8 mouse cellular contexts compared by ENCODE assay signal in the genomic region with DNA sequence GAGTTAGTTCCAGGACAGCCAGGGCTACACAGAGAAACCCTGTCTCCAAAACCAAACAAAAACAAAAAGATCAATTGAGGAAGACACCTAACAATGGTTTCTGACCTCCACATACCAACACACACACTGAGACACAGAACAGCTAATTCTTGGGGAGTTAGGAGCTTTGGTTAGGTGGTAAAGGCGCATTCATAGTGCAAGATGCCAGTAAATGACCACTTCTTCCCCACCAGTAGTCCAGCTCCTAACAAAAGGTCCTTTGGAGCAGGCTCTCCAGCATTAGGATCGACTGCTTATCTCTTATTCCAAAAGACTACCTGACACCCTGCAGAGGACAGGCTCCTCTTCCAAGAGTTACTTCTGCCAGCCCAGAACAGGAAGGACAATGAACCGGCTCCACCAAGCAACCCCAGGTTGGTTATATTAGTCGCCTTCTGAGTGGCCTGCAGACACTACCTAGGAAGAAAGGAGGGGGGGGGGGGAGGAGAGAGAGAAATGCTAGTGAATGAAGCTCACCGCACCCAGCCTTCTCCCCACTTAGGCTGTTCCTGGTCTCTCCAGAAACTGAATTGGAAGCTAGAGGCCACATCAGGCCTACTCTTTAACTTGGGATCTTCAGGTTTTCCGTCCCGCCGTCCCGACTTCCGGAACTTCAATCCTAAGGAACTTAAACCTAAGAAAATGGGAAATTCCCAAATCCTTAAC. TPM values are rescaled to one million over a fixed set of nuclear protein-coding genes. Genes with fewer than 3 reads are reported as not detected.
DNase-seq lines count a peak whose midpoint lies in the region; ATAC-seq lines count a peak whose summit lies in the region.

No protein-coding gene starts in this region.

- WGBS in hindbrain, embryonic 16.5 days, result 7% methylated on average over 10 of the region's 10 CpGs
- 9% methylated on average over 10 of the region's 10 CpGs for WGBS in liver, embryonic 16.5 days (ENCODE audit: insufficient replicate concordance)
- WGBS in neural tube, embryonic 14.5 days, result 11% methylated on average over 10 of the region's 10 CpGs

- peak overlapping the region; percentile 97 for H3K27ac ChIP-seq in hindbrain, embryonic 16.5 days (ENCODE audit: low read depth, low read length)
- peak overlapping the region; percentile 97 for H3K27ac ChIP-seq in liver, embryonic 16.5 days (ENCODE audit: low read length)
- peak overlapping the region; percentile 98 for H3K27ac ChIP-seq in neural tube, embryonic 14.5 days (ENCODE audit: low read depth, low read length)

- H3K36me3 ChIP-seq in hindbrain, embryonic 16.5 days (ENCODE audit: control insufficient read depth, insufficient read depth, low read length), result peaks cover 18% of the 10 kb centered on the region
- peaks cover 28% of the 10 kb centered on the region for H3K36me3 ChIP-seq in liver, embryonic 16.5 days (ENCODE audit: control insufficient read depth, insufficient read depth)
- peaks cover 12% of the 10 kb centered on the region for H3K36me3 ChIP-seq in neural tube, embryonic 14.5 days (ENCODE audit: control insufficient read depth, insufficient read depth, low read length)

- H3K27me3 ChIP-seq in hindbrain, embryonic 16.5 days (replicated peaks; ENCODE audit: control insufficient read depth, insufficient read depth, low read length), result no peaks in the 10 kb centered on the region
- H3K27me3 ChIP-seq in liver, embryonic 16.5 days (ENCODE audit: control insufficient read depth, insufficient read depth, low read depth, low read length), result no peaks in the 10 kb centered on the region
- H3K27me3 ChIP-seq in neural tube, embryonic 14.5 days (ENCODE audit: control insufficient read depth, insufficient read depth, low read length), result no peaks in the 10 kb centered on the region

- DNase-seq in CD4-positive, CD25-positive, alpha-beta regulatory T cell, adult 2 months (ENCODE audit: low read depth, low spot score), result peak; percentile 29
- peak; percentile 39 for DNase-seq in CD4-positive helper T cell, adult 2 months (ENCODE audit: low read depth, low spot score)
- DNase-seq in urinary bladder, postnatal 25 days (ENCODE audit: low spot score), result no peak

- peak overlapping the region; percentile 86 for H3K4me3 ChIP-seq in hindbrain, embryonic 16.5 days (ENCODE audit: low read length)
- H3K4me3 ChIP-seq in liver, embryonic 16.5 days (ENCODE audit: low read depth, low read length), result peak overlapping the region; percentile 88
- peak overlapping the region; percentile 91 for H3K4me3 ChIP-seq in neural tube, embryonic 14.5 days (ENCODE audit: low read depth, low read length)

- no peaks in the 10 kb centered on the region for H3K9me3 ChIP-seq in hindbrain, embryonic 16.5 days (ENCODE audit: control insufficient read depth, low read length)
- H3K9me3 ChIP-seq in liver, embryonic 16.5 days (replicated peaks; ENCODE audit: control insufficient read depth, low read length), result no peaks in the 10 kb centered on the region
- H3K9me3 ChIP-seq in neural tube, embryonic 14.5 days (ENCODE audit: control insufficient read depth, low read length), result no peaks in the 10 kb centered on the region

- peak overlapping the region; percentile 67 for H3K4me2 ChIP-seq in hindbrain, embryonic 16.5 days (ENCODE audit: low read length)
- H3K4me2 ChIP-seq in liver, embryonic 16.5 days (ENCODE audit: low read depth, low read length), result peak overlapping the region; percentile 89
- H3K4me2 ChIP-seq in neural tube, embryonic 14.5 days (ENCODE audit: low read depth, low read length), result peak overlapping the region; percentile 88

- peaks cover 9% of the 10 kb centered on the region for H3K4me1 ChIP-seq in hindbrain, embryonic 16.5 days (ENCODE audit: control insufficient read depth, insufficient read depth, low read depth, low read length)
- H3K4me1 ChIP-seq in liver, embryonic 16.5 days (ENCODE audit: control insufficient read depth, low read depth, low read length), result peaks cover 18% of the 10 kb centered on the region
- H3K4me1 ChIP-seq in neural tube, embryonic 14.5 days (ENCODE audit: control insufficient read depth, insufficient read depth, low read length), result peaks cover 13% of the 10 kb centered on the region

- ATAC-seq in CD4-positive, CD25-positive, alpha-beta regulatory T cell, adult 4 months, result no peak
- ATAC-seq in erythroid progenitor cell, adult 5-6 weeks (replicated peaks; ENCODE audit: low FRiP score, poor library complexity, severe bottlenecking), result peak; percentile 64
- ATAC-seq in hindbrain, embryonic 16.5 days, result no peak
- 0 out of 2 replicates have a peak, but pooled peaks have one; percentile 8 for ATAC-seq in liver, embryonic 16.5 days (ENCODE audit: low read depth)
- ATAC-seq in neural tube, embryonic 14.5 days (ENCODE audit: low read depth), result no peak

- peak overlapping the region; percentile 51 for H3K9ac ChIP-seq in hindbrain, embryonic 16.5 days (ENCODE audit: low read depth, low read length)
- H3K9ac ChIP-seq in liver, embryonic 16.5 days (ENCODE audit: low read depth, low read length), result peak overlapping the region; percentile 92
- peak overlapping the region; percentile 90 for H3K9ac ChIP-seq in neural tube, embryonic 14.5 days (replicated peaks; ENCODE audit: low read depth, low read length)

RNA-seq across cellular contexts. Expression of a gene that starts 8.8 kb away (rescaled TPM):
- 10 to 100 TPM; 22.9 to 24.0 TPM for polyA plus RNA-seq in CD4-positive, CD25-positive, alpha-beta regulatory T cell, adult 4 months (2017; shearing (Covaris generic))
- total RNA-seq in erythroid progenitor cell, adult 5-6 weeks (2015; ENCODE audit: low replicate concordance), result 103 and 125 TPM in 2 replicates
- total RNA-seq in erythroid progenitor cell, adult 5-6 weeks (2017; ENCODE audit: low replicate concordance), result 28.1 and 32.7 TPM in 2 replicates
- polyA plus RNA-seq in hindbrain, embryonic 16.5 days (2015; fragmentation: Nextera tagmentation; extraction: Ambion mirVana), result 10.2 and 12.6 TPM in 2 replicates
- polyA plus RNA-seq in liver, embryonic 16.5 days (2015; fragmentation: Nextera tagmentation; extraction: Ambion mirVana), result 4.0 and 4.9 TPM in 2 replicates
- 15.5 TPM in 2 replicates for polyA plus RNA-seq in neural tube, embryonic 14.5 days (2014; fragmentation: Nextera tagmentation; extraction: Ambion mirVana)

RNA-seq across cellular contexts. Expression of a gene that starts 10.8 kb away (rescaled TPM):
- 100 to 1,000 TPM; 181 to 236 TPM for polyA plus RNA-seq in CD4-positive, CD25-positive, alpha-beta regulatory T cell, adult 4 months (2017; shearing (Covaris generic))
- total RNA-seq in erythroid progenitor cell, adult 5-6 weeks (2015; ENCODE audit: low replicate concordance), result 147 and 172 TPM in 2 replicates
- 31.9 and 84.3 TPM in 2 replicates for total RNA-seq in erythroid progenitor cell, adult 5-6 weeks (2017; ENCODE audit: low replicate concordance)
- polyA plus RNA-seq in hindbrain, embryonic 16.5 days (2015; fragmentation: Nextera tagmentation; extraction: Ambion mirVana), result 29.0 and 35.2 TPM in 2 replicates
- 18.6 and 22.8 TPM in 2 replicates for polyA plus RNA-seq in liver, embryonic 16.5 days (2015; fragmentation: Nextera tagmentation; extraction: Ambion mirVana)
- polyA plus RNA-seq in neural tube, embryonic 14.5 days (2014; fragmentation: Nextera tagmentation; extraction: Ambion mirVana), result 35.8 and 38.8 TPM in 2 replicates

RNA-seq across cellular contexts. Expression of a gene that starts 21.2 kb away (rescaled TPM):
- 1 to 10 TPM; 5.6 to 7.9 TPM for polyA plus RNA-seq in CD4-positive, CD25-positive, alpha-beta regulatory T cell, adult 4 months (2017; shearing (Covaris generic))
- total RNA-seq in erythroid progenitor cell, adult 5-6 weeks (2015; ENCODE audit: low replicate concordance), result 3.2 and 3.8 TPM in 2 replicates
- 3.1 and 6.1 TPM in 2 replicates for total RNA-seq in erythroid progenitor cell, adult 5-6 weeks (2017; ENCODE audit: low replicate concordance)
- polyA plus RNA-seq in hindbrain, embryonic 16.5 days (2015; fragmentation: Nextera tagmentation; extraction: Ambion mirVana), result 13.2 and 15.9 TPM in 2 replicates
- polyA plus RNA-seq in liver, embryonic 16.5 days (2015; fragmentation: Nextera tagmentation; extraction: Ambion mirVana), result 2.2 and 2.9 TPM in 2 replicates
- polyA plus RNA-seq in neural tube, embryonic 14.5 days (2014; fragmentation: Nextera tagmentation; extraction: Ambion mirVana), result 16.1 and 18.2 TPM in 2 replicates

RNA-seq across cellular contexts. Expression of a gene that starts 41.6 kb away (rescaled TPM):
- 10 to 100 TPM in 1 of 2 experiments, 1 to 10 TPM in 1; 9.1 to 11.4 TPM for polyA plus RNA-seq in CD4-positive, CD25-positive, alpha-beta regulatory T cell, adult 4 months (2017; shearing (Covaris generic))
- total RNA-seq in erythroid progenitor cell, adult 5-6 weeks (2015; ENCODE audit: low replicate concordance), result 80.4 and 99.3 TPM in 2 replicates
- 77.0 and 90.5 TPM in 2 replicates for total RNA-seq in erythroid progenitor cell, adult 5-6 weeks (2017; ENCODE audit: low replicate concordance)
- polyA plus RNA-seq in hindbrain, embryonic 16.5 days (2015; fragmentation: Nextera tagmentation; extraction: Ambion mirVana), result 37.9 and 38.7 TPM in 2 replicates
- 12.2 and 13.6 TPM in 2 replicates for polyA plus RNA-seq in liver, embryonic 16.5 days (2015; fragmentation: Nextera tagmentation; extraction: Ambion mirVana)
- 53.0 and 66.7 TPM in 2 replicates for polyA plus RNA-seq in neural tube, embryonic 14.5 days (2014; fragmentation: Nextera tagmentation; extraction: Ambion mirVana)

RNA-seq across cellular contexts. Expression of a gene that starts 48.3 kb away (rescaled TPM):
- polyA plus RNA-seq in CD4-positive, CD25-positive, alpha-beta regulatory T cell, adult 4 months (2017; shearing (Covaris generic)), result 10 to 100 TPM; 16.0 to 18.9 TPM
- 5.0 and 20.9 TPM in 2 replicates for total RNA-seq in erythroid progenitor cell, adult 5-6 weeks (2015; ENCODE audit: low replicate concordance)
- 5.0 and 6.7 TPM in 2 replicates for total RNA-seq in erythroid progenitor cell, adult 5-6 weeks (2017; ENCODE audit: low replicate concordance)
- 27.4 and 29.1 TPM in 2 replicates for polyA plus RNA-seq in hindbrain, embryonic 16.5 days (2015; fragmentation: Nextera tagmentation; extraction: Ambion mirVana)
- polyA plus RNA-seq in liver, embryonic 16.5 days (2015; fragmentation: Nextera tagmentation; extraction: Ambion mirVana), result 8.0 and 8.3 TPM in 2 replicates
- 35.7 and 37.2 TPM in 2 replicates for polyA plus RNA-seq in neural tube, embryonic 14.5 days (2014; fragmentation: Nextera tagmentation; extraction: Ambion mirVana)

Comparison
In these comparisons a context has a peak if more than half of its experiments do, and no peak if none do; other contexts are left out.
1. ATAC-seq: peak in erythroid progenitor cell, adult 5-6 weeks (single experiment) and liver, embryonic 16.5 days (single experiment); none in CD4-positive, CD25-positive, alpha-beta regulatory T cell, adult 4 months (single experiment), hindbrain, embryonic 16.5 days (single experiment) and neural tube, embryonic 14.5 days (single experiment).
2. Peak in every context shown above with its lines, with median percentiles within 50 percentile points of each other: H3K27ac ChIP-seq, H3K4me2 ChIP-seq, H3K4me3 ChIP-seq and H3K9ac ChIP-seq.